Mouse (Mus musculus) kidney, adult 2 months (tissue): ENCODE measurements at regions not wholly inside any gene's neighbourhood (a gene's known extent, or its start where the extent isn't known, plus 50 kb on each side); places are given as distances from the start of the nearest gene placed in this dataset.

Experiments used
- CTCF ChIP-seq: fragments of 200-500 bp; conservative IDR thresholded peaks from 2 replicates; pipeline ENCODE4 v1.5.1; 2011; ENCODE audit warnings: low read depth, mild to moderate bottlenecking, control low read depth, low read length, moderate library complexity, mixed read lengths; ENCODE audit not compliant: insufficient read depth, insufficient read length
- POLR2A ChIP-seq: fragments of 200-500 bp; IDR thresholded peaks from one replicate; pipeline ENCODE4 v1.6.1; 2011; ENCODE audit warnings: low read depth, low read length, control low read depth

GRCm38 (mm10) chr1:71807586-71807985 is 154.6 kb upstream of the Fn1 start:
- no peak for TF ChIP-seq POLR2A
- no peak for TF ChIP-seq CTCF
